Mouse (Mus musculus) forebrain, embryonic 16.5 days (tissue): ENCODE results near the gene Gamt. TPM values are rescaled to one million over a fixed set of nuclear protein-coding genes. Genes with fewer than 3 reads are reported as not detected.

Source experiments
- ATAC-seq: fragments of 200-750 bp; cut with Nextera tagmentation; 2 replicates; pipeline ENCODE4 v1.8.0; 2017; ENCODE audit warnings: mild to moderate bottlenecking, moderate library complexity
- H3K27ac ChIP-seq: fragments of 300-500 bp; sonication (generic); 2 replicates; pipeline ENCODE4 v1.5.1; 2014; ENCODE audit warnings: low read length, control low read depth
- H3K27me3 ChIP-seq: fragments of 300-500 bp; sonication (generic); replicated peaks from 2 replicates; pipeline ENCODE4 v1.6.1; 2014; ENCODE audit warnings: low read length; ENCODE audit not compliant: control insufficient read depth, insufficient read depth
- H3K36me3 ChIP-seq: fragments of 300-500 bp; sonication (generic); 2 replicates; pipeline ENCODE4 v1.6.1; 2014; ENCODE audit not compliant: control insufficient read depth, insufficient read depth
- H3K4me1 ChIP-seq: fragments of 300-500 bp; sonication (generic); replicated peaks from 2 replicates; pipeline ENCODE4 v1.6.1; 2014; ENCODE audit warnings: low read length; ENCODE audit not compliant: control insufficient read depth, insufficient read depth
- H3K4me2 ChIP-seq: fragments of 300-500 bp; sonication (generic); 2 replicates; pipeline ENCODE4 v1.6.1; 2014; ENCODE audit warnings: mild to moderate bottlenecking, low read length, control low read depth
- H3K4me3 ChIP-seq: fragments of 300-500 bp; sonication (generic); replicated peaks from 2 replicates; pipeline ENCODE4 v1.5.1; 2014; ENCODE audit warnings: mild to moderate bottlenecking, low read length, control low read depth
- H3K9ac ChIP-seq: fragments of 300-500 bp; sonication (generic); replicated peaks from 2 replicates; pipeline ENCODE4 v1.6.1; 2014; ENCODE audit warnings: low read depth, low read length, control low read depth
- H3K9me3 ChIP-seq: fragments of 300-500 bp; sonication (generic); 2 replicates; pipeline ENCODE4 v1.6.1; 2016; ENCODE audit warnings: low read length; ENCODE audit not compliant: control insufficient read depth
- WGBS: fragments of 180-500 bp; shearing (Covaris S2); extraction: QIAGEN DNeasy Blood & Tissue Kit; methylation state at CpG from one replicate; pipeline ENCODE4 v1.1.7; 2014; 5-methylcytosine and 5-hydroxymethylcytosine counted together
- polyA plus RNA-seq: library from polyadenylated mRNA; unstranded; fragments of >200 nt; fragmentation: Nextera tagmentation; extraction: Ambion mirVana; gene quantifications from 2 replicates; pipeline ENCODE4 v1.2.1, GENCODE M21; 2015

Gene Gamt
- 22.7 and 24.6 TPM in 2 replicates for polyA plus RNA-seq

- peak within 1 kb of the TSS; percentile 88 for H3K4me2 ChIP-seq
- H3K9me3 ChIP-seq = no peaks in the 10 kb centered on the region
- under 1% methylated on average over 49 of the region's 49 CpGs for WGBS
- H3K27me3 ChIP-seq = no peaks in the 10 kb centered on the region
- H3K27ac ChIP-seq = peak within 1 kb of the TSS; percentile 89
- peaks cover 31% of the 10 kb centered on the region for H3K4me1 ChIP-seq
- peak within 1 kb of the TSS; percentile 56 for H3K4me3 ChIP-seq
- ATAC-seq = peak; percentile 81
- H3K9ac ChIP-seq = peak within 1 kb of the TSS; percentile 72
- H3K36me3 ChIP-seq = peaks cover 6% of the 10 kb centered on the region
Observed at GRCm38 (mm10) chr10:80260642-80261584, at the start of gene Gamt, which contains the start of gene Dazap1. Gamt (minus strand) TSS chr10:80261012. Dazap1 (plus strand) TSS chr10:80261486.

GRCm38 (mm10) chr10:80304862-80305261, 44.0 kb upstream of the Gamt start:
- H3K4me1 ChIP-seq = peaks cover 52% of the 10 kb centered on the region
- no peak overlapping the region for H3K27ac ChIP-seq
- no peaks in the 10 kb centered on the region for H3K9me3 ChIP-seq
- no peak for ATAC-seq
- H3K9ac ChIP-seq = no peak overlapping the region
- H3K4me2 ChIP-seq = peak overlapping the region; percentile 24; the same call in 1 of the 2 replicates
- no peaks in the 10 kb centered on the region for H3K27me3 ChIP-seq
- peaks cover 53% of the 10 kb centered on the region for H3K36me3 ChIP-seq
- 36% methylated on average over 25 of the region's 25 CpGs for WGBS
- no peak overlapping the region for H3K4me3 ChIP-seq

GRCm38 (mm10) chr10:80304458-80304857, 43.6 kb upstream of the Gamt start:
- H3K4me1 ChIP-seq = peaks cover 53% of the 10 kb centered on the region
- H3K9me3 ChIP-seq = no peaks in the 10 kb centered on the region
- H3K9ac ChIP-seq = no peak overlapping the region
- H3K4me2 ChIP-seq = peak overlapping the region; percentile 24; the same call in 1 of the 2 replicates
- H3K36me3 ChIP-seq = peaks cover 52% of the 10 kb centered on the region
- H3K27me3 ChIP-seq = no peaks in the 10 kb centered on the region
- no peak for ATAC-seq
- 44% methylated on average over 12 of the region's 12 CpGs for WGBS
- H3K4me3 ChIP-seq = no peak overlapping the region
- H3K27ac ChIP-seq = no peak overlapping the region

- Histone ChIP-seq H3K36me3 (peaks cover 32% of the 10 kb centered on the region), H3K4me3 (peak overlapping the region; percentile 57), H3K4me1 (peaks cover 65% of the 10 kb centered on the region), H3K9ac (peak overlapping the region; percentile 89), H3K9me3 (no peaks in the 10 kb centered on the region), H3K4me2 (peak overlapping the region; percentile 90), H3K27me3 (no peaks in the 10 kb centered on the region), H3K27ac (0 out of 2 replicates have a peak overlapping the region, but pooled peaks have one; percentile 10)
- WGBS = 16% methylated on average over 9 of the region's 9 CpGs
- ATAC-seq = no peak
Observed at GRCm38 (mm10) chr10:80302471-80302881, 41.7 kb upstream of the Gamt start.

GRCm38 (mm10) chr10:80302082-80302355, 41.2 kb upstream of the Gamt start:
- Histone ChIP-seq H3K4me3 (peak overlapping the region; percentile 57), H3K4me1 (peaks cover 69% of the 10 kb centered on the region), H3K27ac (peak overlapping the region; percentile 94; the same call in 1 of the 2 replicates), H3K27me3 (no peaks in the 10 kb centered on the region), H3K9ac (peak overlapping the region; percentile 89), H3K9me3 (no peaks in the 10 kb centered on the region), H3K36me3 (peaks cover 28% of the 10 kb centered on the region), H3K4me2 (peak overlapping the region; percentile 90)
- WGBS = 66% methylated on average over 5 of the region's 5 CpGs
- no peak for ATAC-seq

- 66% methylated on average over 10 of the region's 10 CpGs for WGBS
- no peak for ATAC-seq
- Histone ChIP-seq H3K36me3 (peaks cover 22% of the 10 kb centered on the region), H3K9me3 (no peaks in the 10 kb centered on the region), H3K9ac (peak overlapping the region; percentile 89), H3K4me3 (peak overlapping the region; percentile 57), H3K4me2 (peak overlapping the region; percentile 90), H3K27ac (peak overlapping the region; percentile 94), H3K27me3 (no peaks in the 10 kb centered on the region), H3K4me1 (peaks cover 72% of the 10 kb centered on the region)
Observed at GRCm38 (mm10) chr10:80301256-80302081, 40.7 kb upstream of the Gamt start.

- H3K4me3 ChIP-seq = peak overlapping the region; percentile 57
- peak; percentile 83 for ATAC-seq
- peaks cover 73% of the 10 kb centered on the region for H3K4me1 ChIP-seq
- no peaks in the 10 kb centered on the region for H3K9me3 ChIP-seq
- H3K4me2 ChIP-seq = peak overlapping the region; percentile 90
- peak overlapping the region; percentile 94 for H3K27ac ChIP-seq
- peaks cover 15% of the 10 kb centered on the region for H3K36me3 ChIP-seq
- H3K27me3 ChIP-seq = no peaks in the 10 kb centered on the region
- 8% methylated on average over 11 of the region's 11 CpGs for WGBS
- H3K9ac ChIP-seq = peak overlapping the region; percentile 89
Observed at GRCm38 (mm10) chr10:80300672-80301181, 39.9 kb upstream of the Gamt start.

- Histone ChIP-seq H3K9me3 (no peaks in the 10 kb centered on the region), H3K4me1 (peaks cover 72% of the 10 kb centered on the region), H3K27me3 (no peaks in the 10 kb centered on the region), H3K9ac (peak overlapping the region; percentile 89), H3K36me3 (peaks cover 6% of the 10 kb centered on the region), H3K27ac (peak overlapping the region; percentile 94), H3K4me3 (peak overlapping the region; percentile 57), H3K4me2 (peak overlapping the region; percentile 90)
- WGBS = 40% methylated on average over 10 of the region's 10 CpGs
- no peak for ATAC-seq
Observed at GRCm38 (mm10) chr10:80299824-80300223, 39.0 kb upstream of the Gamt start.

- Histone ChIP-seq H3K9me3 (no peaks in the 10 kb centered on the region), H3K4me2 (peak overlapping the region; percentile 90), H3K27ac (peak overlapping the region; percentile 94), H3K4me3 (peak overlapping the region; percentile 57), H3K36me3 (peaks cover 9% of the 10 kb centered on the region), H3K4me1 (peaks cover 72% of the 10 kb centered on the region), H3K9ac (peak overlapping the region; percentile 89), H3K27me3 (no peaks in the 10 kb centered on the region)
- no peak for ATAC-seq
- WGBS = 2% methylated on average over 15 of the region's 15 CpGs
Observed at GRCm38 (mm10) chr10:80299301-80299700, 38.5 kb upstream of the Gamt start.
